Mouse (Mus musculus): Measurements from ENCODE around the gene Gm8332. TPM values are rescaled to one million over a fixed set of nuclear protein-coding genes. Genes with fewer than 3 reads are reported as not detected.
"Not testable (repeated sequence)": the region's sequence is repeated elsewhere in the genome, so short reads cannot be mapped to it uniquely, and the experiment has no call there.

Gene Gm8332
- not detected in 2 replicates for polyA plus RNA-seq (2015; fragmentation: Nextera tagmentation; extraction: Ambion mirVana)

GRCm38 (mm10) chr12:88250000-88250399 is at the start of gene Gm8332:
TSS of gene Gm8332 (minus strand) at chr12:88250100.
- ATAC-seq (ENCODE audit: borderline replicate concordance, extremely low read depth, low FRiP score, low TSS enrichment); H3K4me2 ChIP-seq: not testable (repeated sequence)
- 87% methylated on average over 1 of the region's 2 CpGs for WGBS

GRCm38 (mm10) chr12:88297171-88297570 is 47.3 kb upstream of the Gm8332 start:
- H3K27me3 ChIP-seq; H3K9me3 ChIP-seq; H3K27ac ChIP-seq; ATAC-seq (ENCODE audit: borderline replicate concordance, extremely low read depth, low FRiP score, low TSS enrichment); H3K9ac ChIP-seq; H3K4me3 ChIP-seq; H3K36me3 ChIP-seq; H3K4me1 ChIP-seq; H3K4me2 ChIP-seq: not testable (repeated sequence)
- WGBS: 49% methylated on average over 2 of the region's 2 CpGs

More at GRCm38 (mm10) chr12:88250000-88250399, at the start of gene Gm8332:
- not testable (repeated sequence) for H3K4me1 ChIP-seq, H3K4me3 ChIP-seq, H3K9me3 ChIP-seq, H3K27ac ChIP-seq, H3K36me3 ChIP-seq, H3K27me3 ChIP-seq, H3K9ac ChIP-seq

GRCm38 (mm10) chr12:88293082-88293481 is 43.2 kb upstream of the Gm8332 start:
- not testable (repeated sequence) for H3K4me3 ChIP-seq; H3K9ac ChIP-seq; H3K27me3 ChIP-seq; H3K4me2 ChIP-seq; ATAC-seq (ENCODE audit: borderline replicate concordance, extremely low read depth, low FRiP score, low TSS enrichment); H3K9me3 ChIP-seq; H3K27ac ChIP-seq; H3K36me3 ChIP-seq; H3K4me1 ChIP-seq
- 62% methylated on average over 4 of the region's 4 CpGs for WGBS

GRCm38 (mm10) chr12:88285224-88285623 is 35.3 kb upstream of the Gm8332 start:
- not testable (repeated sequence) for H3K9ac ChIP-seq; H3K27ac ChIP-seq; H3K27me3 ChIP-seq; H3K36me3 ChIP-seq; H3K4me3 ChIP-seq; H3K4me2 ChIP-seq; H3K9me3 ChIP-seq; ATAC-seq (ENCODE audit: borderline replicate concordance, extremely low read depth, low FRiP score, low TSS enrichment); H3K4me1 ChIP-seq
- 77% methylated on average over 5 of the region's 5 CpGs for WGBS

- not testable (repeated sequence) for H3K9me3 ChIP-seq; H3K27me3 ChIP-seq; H3K9ac ChIP-seq; ATAC-seq (ENCODE audit: borderline replicate concordance, extremely low read depth, low FRiP score, low TSS enrichment); H3K27ac ChIP-seq; H3K4me3 ChIP-seq; H3K36me3 ChIP-seq; H3K4me1 ChIP-seq; H3K4me2 ChIP-seq
- WGBS: 83% methylated on average over 5 of the region's 5 CpGs
These were observed 24.5 kb upstream of the Gm8332 start, which contains the start of gene Gm5662 for GRCm38 (mm10) chr12:88274400-88274799. TSS of gene Gm5662 (minus strand) at chr12:88274500.

- WGBS: 33% methylated on average over 1 of the region's 1 CpGs
- H3K27me3 ChIP-seq: no peaks in the 10 kb centered on the region
- no peaks in the 10 kb centered on the region for H3K36me3 ChIP-seq
- H3K27ac ChIP-seq: no peak overlapping the region
- H3K4me3 ChIP-seq: no peak overlapping the region
- no peak for ATAC-seq (ENCODE audit: borderline replicate concordance, extremely low read depth, low FRiP score, low TSS enrichment)
- no peak overlapping the region for H3K4me2 ChIP-seq
- H3K9ac ChIP-seq: no peak overlapping the region
- no peaks in the 10 kb centered on the region; the same call in 1 of the 2 replicates for H3K9me3 ChIP-seq
- H3K4me1 ChIP-seq: no peaks in the 10 kb centered on the region
These were observed 7.3 kb upstream of the Gm8332 start for GRCm38 (mm10) chr12:88257241-88257640.

- not testable (repeated sequence) for H3K4me3 ChIP-seq; H3K27ac ChIP-seq; H3K27me3 ChIP-seq; H3K9me3 ChIP-seq; ATAC-seq (ENCODE audit: borderline replicate concordance, extremely low read depth, low FRiP score, low TSS enrichment); H3K9ac ChIP-seq; H3K4me1 ChIP-seq; H3K4me2 ChIP-seq; H3K36me3 ChIP-seq
- 55% methylated on average over 2 of the region's 2 CpGs for WGBS
These were observed 6.0 kb upstream of the Gm8332 start for GRCm38 (mm10) chr12:88255917-88256316.

- H3K27me3 ChIP-seq; ATAC-seq (ENCODE audit: borderline replicate concordance, extremely low read depth, low FRiP score, low TSS enrichment); H3K9ac ChIP-seq; H3K4me1 ChIP-seq; H3K27ac ChIP-seq; H3K4me3 ChIP-seq; H3K9me3 ChIP-seq; H3K36me3 ChIP-seq; H3K4me2 ChIP-seq: not testable (repeated sequence)
These were observed 4.1 kb downstream of the Gm8332 start for GRCm38 (mm10) chr12:88245786-88246185.

GRCm38 (mm10) chr12:88242940-88243339 is 7.0 kb downstream of the Gm8332 start:
- H3K4me3 ChIP-seq; H3K27me3 ChIP-seq; ATAC-seq (ENCODE audit: borderline replicate concordance, extremely low read depth, low FRiP score, low TSS enrichment); H3K36me3 ChIP-seq; H3K4me2 ChIP-seq; H3K4me1 ChIP-seq; H3K9ac ChIP-seq; H3K27ac ChIP-seq; H3K9me3 ChIP-seq: not testable (repeated sequence)
- 43% methylated on average over 1 of the region's 1 CpGs for WGBS

- 86% methylated on average over 3 of the region's 3 CpGs for WGBS
- no peak for ATAC-seq (ENCODE audit: borderline replicate concordance, extremely low read depth, low FRiP score, low TSS enrichment)
- H3K9me3 ChIP-seq: no peaks in the 10 kb centered on the region
These were observed 30.5 kb downstream of the Gm8332 start for GRCm38 (mm10) chr12:88219445-88219844.

GRCm38 (mm10) chr12:88218059-88218458 is 31.8 kb downstream of the Gm8332 start:
- H3K9me3 ChIP-seq; H3K4me1 ChIP-seq; H3K27me3 ChIP-seq; H3K4me3 ChIP-seq; ATAC-seq (ENCODE audit: borderline replicate concordance, extremely low read depth, low FRiP score, low TSS enrichment); H3K4me2 ChIP-seq; H3K27ac ChIP-seq; H3K36me3 ChIP-seq; H3K9ac ChIP-seq: not testable (repeated sequence)

More at GRCm38 (mm10) chr12:88219445-88219844, 30.5 kb downstream of the Gm8332 start:
- Histone ChIP-seq H3K27ac (no peak overlapping the region), H3K9ac (no peak overlapping the region), H3K27me3 (no peaks in the 10 kb centered on the region), H3K4me2 (no peak overlapping the region), H3K4me3 (no peak overlapping the region), H3K4me1 (no peaks in the 10 kb centered on the region), H3K36me3 (no peaks in the 10 kb centered on the region)

GRCm38 (mm10) chr12:88214641-88215040 is 35.3 kb downstream of the Gm8332 start:
- 86% methylated on average over 12 of the region's 12 CpGs for WGBS

GRCm38 (mm10) chr12:88211458-88211857 is 38.4 kb downstream of the Gm8332 start:
- WGBS: 77% methylated on average over 9 of the region's 9 CpGs
- not testable (repeated sequence) for H3K36me3 ChIP-seq; H3K4me1 ChIP-seq; H3K9me3 ChIP-seq; H3K27me3 ChIP-seq; ATAC-seq (ENCODE audit: borderline replicate concordance, extremely low read depth, low FRiP score, low TSS enrichment); H3K27ac ChIP-seq; H3K4me2 ChIP-seq; H3K9ac ChIP-seq; H3K4me3 ChIP-seq

More at GRCm38 (mm10) chr12:88214641-88215040, 35.3 kb downstream of the Gm8332 start:
- H3K4me1 ChIP-seq: no peaks in the 10 kb centered on the region
- no peaks in the 10 kb centered on the region for H3K9me3 ChIP-seq
- H3K4me2 ChIP-seq: no peak overlapping the region
- ATAC-seq (ENCODE audit: borderline replicate concordance, extremely low read depth, low FRiP score, low TSS enrichment): no peak
- no peak overlapping the region for H3K27ac ChIP-seq
- no peak overlapping the region for H3K9ac ChIP-seq
- H3K4me3 ChIP-seq: no peak overlapping the region
- H3K36me3 ChIP-seq: no peaks in the 10 kb centered on the region
- H3K27me3 ChIP-seq: no peaks in the 10 kb centered on the region
